13 mouse cellular contexts compared by ENCODE assay signal in genomic region chr1:35870144-35870827, GRCm38 (mm10).
A peak's percentile ranks its signal among the peaks of the same experiment; 100 is the strongest.
DNase-seq lines count a peak whose midpoint lies in the region; ATAC-seq and TF ChIP-seq lines count a peak whose summit lies in the region.
"Had no signal": no experiment of that assay in that cellular context is flagged by ENCODE, and none has a peak within 500 bp of the region (broad histone marks: within the 10 kb centered on the region; RNA-seq: fewer than 3 reads in every experiment).

No protein-coding gene starts in this region.

- H3K9me3 ChIP-seq in forebrain, embryonic 13.5 days (replicated peaks), result no peaks in the 10 kb centered on the region
- H3K9me3 ChIP-seq in hindbrain, embryonic 16.5 days (ENCODE audit: control insufficient read depth, low read length), result no peaks in the 10 kb centered on the region
- H3K9me3 ChIP-seq in midbrain, embryonic 16.5 days (replicated peaks; ENCODE audit: control insufficient read depth, low read length, poor library complexity, severe bottlenecking), result no peaks in the 10 kb centered on the region
- H3K9me3 ChIP-seq: limb, embryonic 13.5 days had no signal

- intact Hi-C loops in heart, postnatal 36 days (cut with DNase I), result no loop called here

- H3K4me1 ChIP-seq in forebrain, embryonic 13.5 days, result peaks cover 27% of the 10 kb centered on the region
- H3K4me1 ChIP-seq in hindbrain, embryonic 16.5 days (ENCODE audit: control insufficient read depth, insufficient read depth, low read depth, low read length), result peaks cover 9% of the 10 kb centered on the region
- peaks cover 12% of the 10 kb centered on the region for H3K4me1 ChIP-seq in midbrain, embryonic 16.5 days (ENCODE audit: control insufficient read depth, insufficient read depth, low read length)

- no peak overlapping the region for H3K27ac ChIP-seq in layer of hippocampus, adult 2 months
- no peak overlapping the region for H3K27ac ChIP-seq in forebrain, embryonic 13.5 days
- no peak overlapping the region for H3K27ac ChIP-seq in hindbrain, embryonic 16.5 days (ENCODE audit: low read depth, low read length)
- no peak overlapping the region for H3K27ac ChIP-seq in midbrain, embryonic 16.5 days (ENCODE audit: low read length)
- H3K27ac ChIP-seq: kidney, postnatal 0 days; limb, embryonic 13.5 days; stomach, postnatal 0 days had no signal

- peak overlapping the region; percentile 36; the same call in 1 of the 2 replicates for H3K4me3 ChIP-seq in layer of hippocampus, adult 2 months
- 0 out of 2 replicates have a peak overlapping the region, but pooled peaks have one; percentile 17 for H3K4me3 ChIP-seq in forebrain, embryonic 13.5 days
- H3K4me3 ChIP-seq in hindbrain, embryonic 16.5 days (ENCODE audit: low read length), result peak overlapping the region; percentile 16
- peak overlapping the region; percentile 27; the same call in 1 of the 2 replicates for H3K4me3 ChIP-seq in midbrain, embryonic 16.5 days (ENCODE audit: low read depth, low read length)
- H3K4me3 ChIP-seq: limb, embryonic 13.5 days had no signal

- no peak for TF ChIP-seq CTCF in layer of hippocampus, adult 2 months (conservative IDR thresholded peaks at IDR 0.05)

- 55% methylated on average over 9 of the region's 9 CpGs for WGBS in forebrain, embryonic 13.5 days
- 56% methylated on average over 9 of the region's 9 CpGs for WGBS in hindbrain, embryonic 16.5 days
- 53% methylated on average over 9 of the region's 9 CpGs for WGBS in midbrain, embryonic 16.5 days

- H3K9ac ChIP-seq in forebrain, embryonic 13.5 days, result no peak overlapping the region
- H3K9ac ChIP-seq in hindbrain, embryonic 16.5 days (ENCODE audit: low read depth, low read length), result no peak overlapping the region
- no peak overlapping the region for H3K9ac ChIP-seq in midbrain, embryonic 16.5 days (ENCODE audit: low read depth, low read length)
- H3K9ac ChIP-seq: limb, embryonic 13.5 days; lung, embryonic 14.5 days had no signal

- ATAC-seq in forebrain, embryonic 13.5 days, result no peak
- no peak for ATAC-seq in hindbrain, embryonic 16.5 days
- ATAC-seq in midbrain, embryonic 16.5 days, result peak; percentile 16; the same call in 1 of the 2 replicates

- H3K36me3 ChIP-seq in forebrain, embryonic 13.5 days (ENCODE audit: poor library complexity, severe bottlenecking), result no peaks in the 10 kb centered on the region
- no peaks in the 10 kb centered on the region for H3K36me3 ChIP-seq in hindbrain, embryonic 16.5 days (ENCODE audit: control insufficient read depth, insufficient read depth, low read length)
- no peaks in the 10 kb centered on the region for H3K36me3 ChIP-seq in midbrain, embryonic 16.5 days (ENCODE audit: control insufficient read depth, insufficient read depth, low read length)
- H3K36me3 ChIP-seq: limb, embryonic 13.5 days had no signal

- no peak for DNase-seq in layer of hippocampus, adult 2 months (ENCODE audit: low spot score in 2 of 2)
- DNase-seq in layer of hippocampus, adult 8-10 months (ENCODE audit: low spot score in 2 of 2), result no peak
- no peak for DNase-seq in gastrocnemius, postnatal 10 days
- no peak for DNase-seq in heart, postnatal 36 days
- DNase-seq in right cerebral cortex, postnatal 10 days (ENCODE audit: low spot score in 2 of 2), result no peak
- DNase-seq: cerebellum, adult 11 months had no signal

- peak overlapping the region; percentile 54 for H3K4me2 ChIP-seq in forebrain, embryonic 13.5 days
- peak overlapping the region; percentile 46 for H3K4me2 ChIP-seq in hindbrain, embryonic 16.5 days (ENCODE audit: low read length)
- H3K4me2 ChIP-seq in midbrain, embryonic 16.5 days (ENCODE audit: low read length), result peak overlapping the region; percentile 57

- no peaks in the 10 kb centered on the region for H3K27me3 ChIP-seq in forebrain, embryonic 13.5 days
- no peaks in the 10 kb centered on the region for H3K27me3 ChIP-seq in hindbrain, embryonic 16.5 days (replicated peaks; ENCODE audit: control insufficient read depth, insufficient read depth, low read length)
- no peaks in the 10 kb centered on the region for H3K27me3 ChIP-seq in midbrain, embryonic 16.5 days (ENCODE audit: control insufficient read depth, insufficient read depth, low read depth, low read length)
- H3K27me3 ChIP-seq: limb, embryonic 13.5 days had no signal
